Mouse (Mus musculus): ENCODE data around the gene Baiap2. TPM values are rescaled to one million over a fixed set of nuclear protein-coding genes. Genes with fewer than 3 reads are reported as not detected.

The Baiap2 gene
- polyA plus RNA-seq, 1 experiment from 2014 or later = 7.0 TPM

DNA sequence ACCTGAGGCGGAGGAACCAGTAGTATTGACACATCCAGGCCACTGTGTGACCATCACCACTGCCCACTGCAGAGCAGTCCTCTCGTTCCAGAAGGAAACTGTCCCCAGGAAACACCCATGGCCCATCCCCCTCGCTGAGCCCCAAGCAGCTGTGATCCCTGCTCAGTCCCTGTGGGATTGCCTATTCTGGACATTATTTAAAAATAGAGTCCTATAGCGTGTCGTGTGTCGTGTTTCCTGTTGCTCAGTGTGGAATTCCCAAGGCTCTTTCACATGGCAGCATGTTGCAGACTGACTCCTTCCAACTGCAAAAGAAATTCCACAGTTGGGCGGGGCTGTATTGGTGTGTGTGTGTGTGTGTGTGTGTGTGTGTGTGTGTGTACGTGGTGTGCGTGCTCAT lies 109.7 kb downstream of the Baiap2 start:
- H3K36me3 ChIP-seq = no peaks in the 10 kb centered on the region
- ATAC-seq = no peak

GRCm38 (mm10) chr11:120053846-120054245 lies 111.3 kb downstream of the Baiap2 start:
- no peak overlapping the region for H3K9ac ChIP-seq
- H3K4me1 ChIP-seq = no peaks in the 10 kb centered on the region
- H3K27ac ChIP-seq = no peak overlapping the region
- H3K9me3 ChIP-seq (replicated peaks) = no peaks in the 10 kb centered on the region
- peaks cover 25% of the 10 kb centered on the region for H3K27me3 ChIP-seq (replicated peaks)
- no peak overlapping the region for H3K4me3 ChIP-seq
- ATAC-seq = no peak
- no peak overlapping the region for H3K4me2 ChIP-seq
- H3K36me3 ChIP-seq = no peaks in the 10 kb centered on the region
- WGBS (ENCODE audit: insufficient replicate concordance) = 63% methylated on average over 4 of the region's 4 CpGs

More for the DNA sequence above, 109.7 kb downstream of the Baiap2 start:
- WGBS (ENCODE audit: insufficient replicate concordance) = 69% methylated on average over 9 of the region's 9 CpGs
- Histone ChIP-seq H3K27ac (no peak overlapping the region), H3K9ac (no peak overlapping the region), H3K4me2 (no peak overlapping the region), H3K4me1 (no peaks in the 10 kb centered on the region), H3K4me3 (no peak overlapping the region), H3K9me3 (replicated peaks) (no peaks in the 10 kb centered on the region), H3K27me3 (replicated peaks) (peaks cover 41% of the 10 kb centered on the region)

DNA sequence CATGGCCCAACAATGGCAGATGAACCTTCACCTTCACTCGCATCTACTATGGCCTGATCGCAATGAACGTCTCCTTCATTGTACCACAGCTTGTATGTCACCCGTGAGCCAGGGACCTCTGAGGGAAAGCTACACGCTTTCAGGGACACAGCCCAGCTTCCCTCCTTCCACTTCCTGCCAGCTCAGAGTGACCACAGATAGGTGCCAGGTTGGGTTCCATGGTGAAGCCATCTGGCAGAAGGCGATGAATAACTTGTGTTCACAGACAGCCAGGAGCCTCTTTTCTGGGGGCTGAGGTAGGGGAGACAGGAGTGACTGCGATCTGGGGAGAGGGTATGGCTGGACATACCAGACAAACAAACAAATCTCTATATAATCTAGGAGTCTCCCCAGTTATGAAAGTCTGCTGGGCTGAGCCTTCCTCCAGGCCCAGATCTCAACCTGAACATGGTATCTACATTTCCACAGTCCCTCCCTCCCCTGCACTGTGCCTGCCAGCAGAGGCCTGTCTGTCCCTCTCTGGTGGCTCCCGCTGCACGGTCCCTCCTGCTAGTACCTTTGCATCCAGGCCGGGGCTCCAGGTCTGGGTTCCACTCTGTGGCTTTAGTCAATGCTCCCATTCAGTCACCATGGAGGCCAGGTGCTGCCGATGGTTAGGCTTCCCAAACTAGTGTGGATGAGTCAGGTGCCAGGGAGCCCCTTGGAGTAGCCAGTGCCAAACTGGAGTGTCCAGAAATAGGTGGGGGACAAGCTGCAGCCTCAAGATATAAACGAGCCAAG lies 113.6 kb downstream of the Baiap2 start:
- ATAC-seq = no peak
- WGBS (ENCODE audit: insufficient replicate concordance) = 72% methylated on average over 12 of the region's 12 CpGs

More for the DNA sequence above, 113.6 kb downstream of the Baiap2 start:
- Histone ChIP-seq H3K9me3 (replicated peaks) (no peaks in the 10 kb centered on the region), H3K4me1 (no peaks in the 10 kb centered on the region), H3K9ac (no peak overlapping the region), H3K4me2 (no peak overlapping the region), H3K27me3 (replicated peaks) (peaks cover 4% of the 10 kb centered on the region; the same call in 1 of the 2 replicates), H3K36me3 (no peaks in the 10 kb centered on the region), H3K4me3 (no peak overlapping the region), H3K27ac (no peak overlapping the region)

MicroRNAs within 50 kb of the gene (microRNA counts, 519-probe panel; counts per million panel counts)
- 582 counts per million, percentile 70 among the panel's probes with 10 or more counts for microRNA mmu-miR-338-3p
- microRNA mmu-miR-338-5p = 582 counts per million, percentile 70 among the panel's probes with 10 or more counts

Small RNA genes within 50 kb of the gene (microRNA-seq; reads per million reads assigned to microRNA genes)
- not detected for gene Mir3065
- not detected for gene Mir338

Other genes starting within 250 kb of the Baiap2 start
- gene Chmp6, start 29.3 kb upstream of the Baiap2 start, polyA plus RNA-seq (2016; fragmentation: Nextera tagmentation; extraction: Ambion mirVana) = 45.9 and 48.6 TPM in 2 replicates
- gene Aatk, start 104.4 kb downstream of the Baiap2 start, polyA plus RNA-seq (2016; fragmentation: Nextera tagmentation; extraction: Ambion mirVana) = 0.37 and 0.49 TPM in 2 replicates
- 10.5 and 11.4 TPM in 2 replicates for gene Cep131, start 144.1 kb downstream of the Baiap2 start, polyA plus RNA-seq (2016; fragmentation: Nextera tagmentation; extraction: Ambion mirVana)
- 9.3 and 11.3 TPM in 2 replicates for gene Tepsin, start 156.0 kb downstream of the Baiap2 start, polyA plus RNA-seq (2016; fragmentation: Nextera tagmentation; extraction: Ambion mirVana)
- 64.4 and 68.1 TPM in 2 replicates for gene Ndufaf8, start 156.2 kb downstream of the Baiap2 start, polyA plus RNA-seq (2016; fragmentation: Nextera tagmentation; extraction: Ambion mirVana)
- gene Slc38a10, start 208.6 kb downstream of the Baiap2 start, polyA plus RNA-seq (2016; fragmentation: Nextera tagmentation; extraction: Ambion mirVana) = 54.9 and 55.2 TPM in 2 replicates

All from liver, embryonic 12.5 days (tissue).